Mouse (Mus musculus) midbrain, embryonic 16.5 days (tissue): Measurements from ENCODE around the gene Mlip. TPM values are rescaled to one million over a fixed set of nuclear protein-coding genes. Genes with fewer than 3 reads are reported as not detected.

Experiments
- ATAC-seq: fragments of 200-750 bp; cut with Nextera tagmentation; 2 replicates; pipeline ENCODE4 v1.8.0; 2017; ENCODE audit warnings: moderate TSS enrichment
- H3K27ac ChIP-seq: fragments of 300-500 bp; sonication (generic); 2 replicates; pipeline ENCODE4 v1.5.1; 2014; ENCODE audit warnings: mild to moderate bottlenecking, low read length, mixed read lengths
- H3K27me3 ChIP-seq: fragments of 300-500 bp; sonication (generic); 2 replicates; pipeline ENCODE4 v1.6.1; 2014; ENCODE audit warnings: low read depth, low read length, mixed read lengths; ENCODE audit not compliant: control insufficient read depth, insufficient read depth
- H3K36me3 ChIP-seq: fragments of 300-500 bp; sonication (generic); 2 replicates; pipeline ENCODE4 v1.6.1; 2014; ENCODE audit warnings: mild to moderate bottlenecking, low read length, moderate library complexity, mixed read lengths; ENCODE audit not compliant: control insufficient read depth, insufficient read depth
- H3K4me1 ChIP-seq: fragments of 300-500 bp; sonication (generic); 2 replicates; pipeline ENCODE4 v1.6.1; 2014; ENCODE audit warnings: mild to moderate bottlenecking, low read length, mixed read lengths; ENCODE audit not compliant: control insufficient read depth, insufficient read depth
- H3K4me2 ChIP-seq: fragments of 300-500 bp; sonication (generic); 2 replicates; pipeline ENCODE4 v1.6.1; 2014; ENCODE audit warnings: mild to moderate bottlenecking, low read length, mixed read lengths
- H3K4me3 ChIP-seq: fragments of 300-500 bp; sonication (generic); 2 replicates; pipeline ENCODE4 v1.5.1; 2014; ENCODE audit warnings: low read depth, mild to moderate bottlenecking, low read length, moderate library complexity, mixed read lengths
- H3K9ac ChIP-seq: fragments of 300-500 bp; sonication (generic); 2 replicates; pipeline ENCODE4 v1.6.1; 2014; ENCODE audit warnings: low read depth, low read length, mixed read lengths
- H3K9me3 ChIP-seq: fragments of 300-500 bp; sonication (generic); replicated peaks from 2 replicates; pipeline ENCODE4 v1.6.1; 2014; ENCODE audit warnings: mild to moderate bottlenecking, low read length, mixed read lengths; ENCODE audit not compliant: control insufficient read depth, poor library complexity, severe bottlenecking
- WGBS: fragments of 180-500 bp; shearing (Covaris S2); extraction: QIAGEN DNeasy Blood & Tissue Kit; methylation state at CpG from one replicate; pipeline ENCODE4 v1.1.7; 2014; 5-methylcytosine and 5-hydroxymethylcytosine counted together
- polyA plus RNA-seq: library from polyadenylated mRNA; unstranded; fragments of >200 nt; fragmentation: Nextera tagmentation; extraction: Ambion mirVana; gene quantifications from 2 replicates; pipeline ENCODE4 v1.2.1, GENCODE M21; 2015

Gene Mlip
- polyA plus RNA-seq, 1 experiment from 2014 or later, result 1.8 TPM

DNA sequence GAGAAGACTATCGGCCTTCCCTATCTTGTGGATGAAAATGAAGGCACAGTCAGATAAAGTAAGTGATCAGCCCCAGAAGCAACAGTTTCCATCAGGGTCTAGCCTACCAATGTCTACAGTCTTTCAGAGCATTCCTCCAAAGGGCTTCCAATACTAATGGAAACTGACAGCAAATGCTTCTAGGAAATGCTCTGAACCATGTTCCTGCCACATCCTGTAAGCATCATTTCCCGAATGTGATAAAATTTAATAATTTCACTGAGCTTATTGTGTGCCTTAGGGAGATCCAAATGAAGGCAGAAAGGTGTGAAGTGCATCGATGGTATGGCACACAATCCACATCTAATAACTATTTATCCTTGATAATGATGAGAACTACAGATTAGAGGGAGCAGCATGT, 173.3 kb downstream of the Mlip start:
- ATAC-seq, result no peak
- no peaks in the 10 kb centered on the region for H3K9me3 ChIP-seq

GRCm38 (mm10) chr9:77175870-77176269, 176.9 kb downstream of the Mlip start:
- Histone ChIP-seq H3K4me2 (no peak overlapping the region), H3K4me1 (no peaks in the 10 kb centered on the region), H3K4me3 (no peak overlapping the region), H3K36me3 (no peaks in the 10 kb centered on the region), H3K27ac (no peak overlapping the region), H3K27me3 (no peaks in the 10 kb centered on the region), H3K9ac (no peak overlapping the region), H3K9me3 (no peaks in the 10 kb centered on the region)
- WGBS, result 58% methylated on average over 3 of the region's 3 CpGs
- peak; percentile 82 for ATAC-seq

More for the DNA sequence above, 173.3 kb downstream of the Mlip start:
- Histone ChIP-seq H3K9ac (no peak overlapping the region), H3K27me3 (no peaks in the 10 kb centered on the region), H3K4me3 (no peak overlapping the region), H3K27ac (no peak overlapping the region), H3K36me3 (no peaks in the 10 kb centered on the region), H3K4me2 (no peak overlapping the region), H3K4me1 (no peaks in the 10 kb centered on the region)
- WGBS, result 87% methylated on average over 3 of the region's 3 CpGs

DNA sequence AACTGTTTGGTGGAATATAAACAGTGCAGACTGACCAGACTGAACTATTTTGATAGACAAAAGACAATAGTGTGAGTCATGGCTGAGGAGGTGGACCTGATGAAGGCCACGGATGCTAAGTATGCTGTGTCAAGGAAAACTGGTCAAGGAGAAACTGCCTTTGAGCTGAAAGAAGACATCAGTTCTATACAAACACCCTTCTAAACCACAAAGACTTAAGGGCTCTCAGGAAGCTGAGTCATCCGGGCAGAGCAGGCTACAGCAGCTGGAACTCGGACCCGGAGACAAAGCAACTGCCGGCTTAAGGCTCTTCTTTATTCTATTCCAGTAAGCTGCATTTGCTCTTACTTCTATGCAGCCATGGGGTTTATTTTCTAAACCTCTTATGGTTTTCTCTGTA, 180.7 kb downstream of the Mlip start:
- Histone ChIP-seq H3K4me1 (no peaks in the 10 kb centered on the region), H3K4me3 (no peak overlapping the region), H3K9me3 (no peaks in the 10 kb centered on the region)

DNA sequence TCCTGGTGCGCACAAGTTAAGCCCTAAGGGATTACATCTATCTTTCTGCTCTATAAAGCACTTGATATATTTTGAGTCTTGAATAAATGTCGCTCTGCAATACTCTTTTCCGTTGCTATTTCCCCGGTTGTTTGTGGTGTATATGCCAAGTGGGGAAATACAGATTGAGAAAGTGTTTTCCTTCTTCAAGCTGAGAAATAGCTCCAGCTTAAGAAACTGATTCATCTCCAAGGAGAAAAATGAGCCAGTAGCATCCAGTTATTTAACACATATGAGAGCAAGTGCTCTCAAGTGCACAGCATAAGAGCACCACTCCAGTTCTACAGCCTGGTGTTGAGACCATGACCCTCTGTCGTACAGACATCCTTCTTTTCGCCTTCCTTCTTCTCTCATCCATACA, 186.9 kb downstream of the Mlip start:
- H3K9ac ChIP-seq, result no peak overlapping the region
- no peaks in the 10 kb centered on the region for H3K4me1 ChIP-seq
- H3K4me2 ChIP-seq, result no peak overlapping the region
- ATAC-seq, result no peak
- H3K4me3 ChIP-seq, result no peak overlapping the region
- H3K36me3 ChIP-seq, result no peaks in the 10 kb centered on the region
- 82% methylated on average over 6 of the region's 6 CpGs for WGBS
- H3K27me3 ChIP-seq, result no peaks in the 10 kb centered on the region
- H3K27ac ChIP-seq, result no peak overlapping the region
- no peaks in the 10 kb centered on the region for H3K9me3 ChIP-seq

More for the DNA sequence above, 180.7 kb downstream of the Mlip start:
- H3K36me3 ChIP-seq, result no peaks in the 10 kb centered on the region
- H3K27me3 ChIP-seq, result no peaks in the 10 kb centered on the region
- ATAC-seq, result no peak
- no peak overlapping the region for H3K27ac ChIP-seq
- H3K9ac ChIP-seq, result no peak overlapping the region
- H3K4me2 ChIP-seq, result no peak overlapping the region
- 24% methylated on average over 5 of the region's 5 CpGs for WGBS

DNA sequence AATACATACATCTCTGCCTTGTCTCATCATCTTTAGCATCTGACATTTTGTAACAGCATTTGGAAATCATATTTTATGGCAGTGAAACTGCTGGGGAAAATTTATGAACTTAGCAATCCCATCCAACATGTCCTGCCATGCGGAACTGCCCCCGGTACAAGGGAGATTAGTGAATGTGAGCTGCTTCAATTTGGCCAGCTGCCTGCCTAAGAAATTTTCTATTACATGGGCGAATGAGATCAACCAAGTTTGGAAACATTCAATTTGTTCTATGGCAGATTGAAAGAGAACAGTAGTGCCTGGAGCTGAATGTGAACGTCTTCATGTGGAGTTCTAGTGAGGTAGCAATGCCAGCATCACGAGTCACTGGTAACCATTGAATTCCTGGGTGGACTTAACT, 191.0 kb downstream of the Mlip start:
- Histone ChIP-seq H3K4me3 (no peak overlapping the region), H3K27me3 (no peaks in the 10 kb centered on the region), H3K4me1 (no peaks in the 10 kb centered on the region), H3K36me3 (no peaks in the 10 kb centered on the region), H3K9ac (no peak overlapping the region), H3K9me3 (no peaks in the 10 kb centered on the region), H3K27ac (no peak overlapping the region), H3K4me2 (no peak overlapping the region)
- WGBS, result 54% methylated on average over 5 of the region's 5 CpGs
- ATAC-seq, result no peak

- no peak for ATAC-seq
- Histone ChIP-seq H3K4me1 (no peaks in the 10 kb centered on the region), H3K9me3 (no peaks in the 10 kb centered on the region), H3K9ac (no peak overlapping the region), H3K4me3 (no peak overlapping the region), H3K4me2 (no peak overlapping the region), H3K27me3 (no peaks in the 10 kb centered on the region), H3K36me3 (no peaks in the 10 kb centered on the region), H3K27ac (no peak overlapping the region)
- 78% methylated on average over 4 of the region's 4 CpGs for WGBS
Measured at GRCm38 (mm10) chr9:77160277-77160926, 192.4 kb downstream of the Mlip start.

- H3K27ac ChIP-seq, result no peak overlapping the region
- no peaks in the 10 kb centered on the region for H3K9me3 ChIP-seq
- WGBS, result 96% methylated on average over 3 of the region's 3 CpGs
- H3K4me2 ChIP-seq, result no peak overlapping the region
- H3K4me3 ChIP-seq, result no peak overlapping the region
- no peaks in the 10 kb centered on the region for H3K27me3 ChIP-seq
- no peaks in the 10 kb centered on the region for H3K4me1 ChIP-seq
- H3K9ac ChIP-seq, result no peak overlapping the region
- no peak for ATAC-seq
- no peaks in the 10 kb centered on the region for H3K36me3 ChIP-seq
Measured at GRCm38 (mm10) chr9:77148518-77149257, 204.1 kb downstream of the Mlip start.

DNA sequence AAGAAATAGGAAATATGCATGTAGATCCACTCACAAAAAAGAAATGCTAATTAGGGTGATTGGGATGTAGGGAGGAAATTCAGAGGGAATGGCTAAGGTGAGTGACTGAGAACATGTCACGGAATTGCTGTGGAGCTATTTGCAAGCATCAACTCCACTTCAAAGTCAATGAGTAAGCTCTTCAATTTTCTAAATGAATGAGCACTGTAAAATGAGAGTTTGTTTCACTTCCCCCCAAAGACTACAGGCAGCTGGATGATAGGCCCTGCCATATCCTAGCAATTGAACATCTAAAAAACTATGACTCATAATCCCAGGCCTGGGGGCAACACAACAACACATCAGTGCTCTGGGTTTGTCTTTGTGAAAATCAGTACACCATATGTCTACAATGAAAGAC, 233.0 kb downstream of the Mlip start:
- no peaks in the 10 kb centered on the region for H3K27me3 ChIP-seq
- no peak overlapping the region for H3K4me3 ChIP-seq
- no peaks in the 10 kb centered on the region for H3K36me3 ChIP-seq
- no peaks in the 10 kb centered on the region for H3K9me3 ChIP-seq
- WGBS, result 86% methylated on average over 1 of the region's 1 CpGs
- H3K4me2 ChIP-seq, result no peak overlapping the region
- no peak overlapping the region for H3K9ac ChIP-seq
- H3K4me1 ChIP-seq, result no peaks in the 10 kb centered on the region
- no peak for ATAC-seq
- H3K27ac ChIP-seq, result no peak overlapping the region

DNA sequence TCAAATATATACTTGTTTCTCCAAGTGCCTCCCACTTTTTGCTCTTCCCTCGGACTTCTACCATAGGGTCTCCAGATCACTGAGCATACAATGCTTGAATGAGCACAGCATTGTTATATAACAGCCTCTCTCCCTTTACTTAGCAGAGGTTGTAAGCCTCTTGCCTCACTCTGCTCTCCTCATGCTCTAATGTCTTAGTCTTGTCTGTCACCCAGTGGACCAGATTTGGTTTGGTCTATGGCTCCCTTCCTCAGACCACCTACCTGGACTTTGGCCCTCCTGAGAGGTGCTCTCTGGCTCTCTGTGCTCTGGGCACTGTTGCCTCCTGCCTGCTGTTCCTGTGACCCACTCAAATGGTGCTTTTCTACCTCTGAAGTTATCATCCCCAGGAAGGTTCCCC, 255.9 kb downstream of the Mlip start:
- H3K4me1 ChIP-seq, result no peaks in the 10 kb centered on the region
- no peaks in the 10 kb centered on the region for H3K27me3 ChIP-seq
- H3K9ac ChIP-seq, result no peak overlapping the region
- H3K9me3 ChIP-seq, result no peaks in the 10 kb centered on the region
- no peak overlapping the region for H3K4me2 ChIP-seq
- H3K4me3 ChIP-seq, result no peak overlapping the region
- no peaks in the 10 kb centered on the region for H3K36me3 ChIP-seq
- WGBS, result 43% methylated on average over 1 of the region's 1 CpGs
- no peak for ATAC-seq
- no peak overlapping the region for H3K27ac ChIP-seq
